Mouse (Mus musculus): ENCODE results near the gene Capn1. TPM values are rescaled to one million over a fixed set of nuclear protein-coding genes. Genes with fewer than 3 reads are reported as not detected.
"Not testable (repeated sequence)": the region's sequence is repeated elsewhere in the genome, so short reads cannot be mapped to it uniquely, and the experiment has no call there.

Gene Capn1
- polyA plus RNA-seq, 1 experiment = 21.8 TPM

- no peaks in the 10 kb centered on the region for H3K9me3 ChIP-seq (replicated peaks; ENCODE audit: control insufficient read depth, insufficient read depth, low read length, poor library complexity, severe bottlenecking)
- TF ChIP-seq CTCF (IDR thresholded peaks at IDR 0.05; ENCODE audit: low read depth, low read length) (no peak), POLR2A (IDR thresholded peaks at IDR 0.05; ENCODE audit: insufficient read depth, low read length) (no peak), EP300 (IDR thresholded peaks at IDR 0.05; ENCODE audit: insufficient read depth, low read depth, low read length) (no peak)
- H3K27ac ChIP-seq (ENCODE audit: insufficient read depth, low read length) = no peak overlapping the region
- no peak overlapping the region for H3K9ac ChIP-seq (ENCODE audit: low read depth, poor library complexity, severe bottlenecking)
- H3K36me3 ChIP-seq (ENCODE audit: control insufficient read depth, insufficient read depth, low read length, poor library complexity, severe bottlenecking) = peaks cover 45% of the 10 kb centered on the region
- H3K27me3 ChIP-seq (ENCODE audit: control insufficient read depth, insufficient read depth, low read length, poor library complexity, severe bottlenecking) = no peaks in the 10 kb centered on the region
- no peaks in the 10 kb centered on the region for H3K4me1 ChIP-seq (ENCODE audit: control insufficient read depth, insufficient read depth, low read length)
- H3K4me3 ChIP-seq (ENCODE audit: low read depth, low read length) = no peak overlapping the region
Observed at GRCm38 (mm10) chr19:6048681-6049410, 33.1 kb upstream of the Capn1 start.

DNA sequence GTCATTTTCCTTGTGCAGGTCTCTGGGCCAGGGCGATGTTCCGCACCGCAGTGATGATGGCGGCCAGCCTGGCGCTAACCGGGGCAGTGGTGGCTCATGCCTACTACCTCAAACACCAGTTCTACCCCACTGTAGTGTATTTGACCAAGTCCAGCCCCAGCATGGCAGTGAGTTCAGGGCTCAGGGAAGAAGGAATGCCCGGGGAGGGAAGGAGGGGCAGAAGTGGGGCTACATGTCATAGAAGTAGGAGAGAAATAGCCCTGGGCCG, 32.1 kb upstream of the Capn1 start:
- TF ChIP-seq POLR2A (IDR thresholded peaks at IDR 0.05; ENCODE audit: insufficient read depth, low read length) (no peak), EP300 (IDR thresholded peaks at IDR 0.05; ENCODE audit: insufficient read depth, low read depth, low read length) (no peak), CTCF (IDR thresholded peaks at IDR 0.05; ENCODE audit: low read depth, low read length) (no peak)
- Histone ChIP-seq H3K27ac (ENCODE audit: insufficient read depth, low read length) (no peak overlapping the region), H3K4me3 (ENCODE audit: low read depth, low read length) (peak overlapping the region; percentile 95; the same call in 1 of the 2 replicates), H3K9ac (ENCODE audit: low read depth, poor library complexity, severe bottlenecking) (peak overlapping the region; percentile 92; the same call in 1 of the 2 replicates), H3K9me3 (replicated peaks; ENCODE audit: control insufficient read depth, insufficient read depth, low read length, poor library complexity, severe bottlenecking) (no peaks in the 10 kb centered on the region), H3K36me3 (ENCODE audit: control insufficient read depth, insufficient read depth, low read length, poor library complexity, severe bottlenecking) (peaks cover 37% of the 10 kb centered on the region), H3K27me3 (ENCODE audit: control insufficient read depth, insufficient read depth, low read length, poor library complexity, severe bottlenecking) (no peaks in the 10 kb centered on the region), H3K4me1 (ENCODE audit: control insufficient read depth, insufficient read depth, low read length) (no peaks in the 10 kb centered on the region)

DNA sequence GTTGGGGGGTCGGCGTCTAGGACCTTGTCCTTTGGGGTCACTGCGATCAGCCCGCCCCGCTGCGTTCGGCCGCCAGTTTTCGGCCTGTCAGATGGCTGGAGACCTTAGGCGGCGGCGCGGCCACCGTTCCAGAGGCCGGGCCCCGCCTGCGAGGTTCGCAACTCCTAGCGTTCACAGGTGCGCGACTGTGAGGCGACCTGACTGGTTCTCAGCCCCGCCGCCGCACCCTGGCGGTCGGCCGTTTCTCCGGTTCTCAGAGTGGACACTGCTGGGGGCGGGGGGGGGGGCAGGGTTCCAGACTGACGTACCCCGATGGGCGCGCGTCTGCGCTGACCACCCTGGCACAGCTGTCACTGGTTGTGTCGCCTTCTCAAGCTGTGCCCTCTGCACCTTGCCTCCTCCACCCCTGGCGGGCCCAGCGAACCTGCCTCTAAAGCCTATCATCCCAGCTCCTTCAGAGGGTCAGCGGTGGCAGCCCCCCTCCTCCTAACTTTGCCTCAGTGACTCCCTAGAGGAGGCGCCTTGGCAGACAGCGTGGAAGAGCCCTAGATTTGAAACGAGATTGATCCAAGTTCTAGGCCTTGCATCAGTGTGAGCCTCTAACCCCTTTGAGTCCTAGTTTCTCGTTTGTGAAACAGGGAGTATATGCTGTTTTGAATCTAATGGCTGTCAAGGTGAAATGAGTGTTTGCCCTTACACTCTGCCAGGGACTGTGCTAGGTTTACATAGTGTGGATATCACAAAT, 31.6 kb upstream of the Capn1 start:
- no peaks in the 10 kb centered on the region for H3K27me3 ChIP-seq (ENCODE audit: control insufficient read depth, insufficient read depth, low read length, poor library complexity, severe bottlenecking)
- no peaks in the 10 kb centered on the region for H3K4me1 ChIP-seq (ENCODE audit: control insufficient read depth, insufficient read depth, low read length)
- no peak overlapping the region for H3K27ac ChIP-seq (ENCODE audit: insufficient read depth, low read length)
- peak overlapping the region; percentile 92 for H3K9ac ChIP-seq (ENCODE audit: low read depth, poor library complexity, severe bottlenecking)
- H3K36me3 ChIP-seq (ENCODE audit: control insufficient read depth, insufficient read depth, low read length, poor library complexity, severe bottlenecking) = peaks cover 32% of the 10 kb centered on the region
- no peaks in the 10 kb centered on the region for H3K9me3 ChIP-seq (replicated peaks; ENCODE audit: control insufficient read depth, insufficient read depth, low read length, poor library complexity, severe bottlenecking)
- peak overlapping the region; percentile 95 for H3K4me3 ChIP-seq (ENCODE audit: low read depth, low read length)
- TF ChIP-seq CTCF (IDR thresholded peaks at IDR 0.05; ENCODE audit: low read depth, low read length) = no peak
- TF ChIP-seq EP300 (IDR thresholded peaks at IDR 0.05; ENCODE audit: insufficient read depth, low read depth, low read length) = no peak
- no peak for TF ChIP-seq POLR2A (IDR thresholded peaks at IDR 0.05; ENCODE audit: insufficient read depth, low read length)

DNA sequence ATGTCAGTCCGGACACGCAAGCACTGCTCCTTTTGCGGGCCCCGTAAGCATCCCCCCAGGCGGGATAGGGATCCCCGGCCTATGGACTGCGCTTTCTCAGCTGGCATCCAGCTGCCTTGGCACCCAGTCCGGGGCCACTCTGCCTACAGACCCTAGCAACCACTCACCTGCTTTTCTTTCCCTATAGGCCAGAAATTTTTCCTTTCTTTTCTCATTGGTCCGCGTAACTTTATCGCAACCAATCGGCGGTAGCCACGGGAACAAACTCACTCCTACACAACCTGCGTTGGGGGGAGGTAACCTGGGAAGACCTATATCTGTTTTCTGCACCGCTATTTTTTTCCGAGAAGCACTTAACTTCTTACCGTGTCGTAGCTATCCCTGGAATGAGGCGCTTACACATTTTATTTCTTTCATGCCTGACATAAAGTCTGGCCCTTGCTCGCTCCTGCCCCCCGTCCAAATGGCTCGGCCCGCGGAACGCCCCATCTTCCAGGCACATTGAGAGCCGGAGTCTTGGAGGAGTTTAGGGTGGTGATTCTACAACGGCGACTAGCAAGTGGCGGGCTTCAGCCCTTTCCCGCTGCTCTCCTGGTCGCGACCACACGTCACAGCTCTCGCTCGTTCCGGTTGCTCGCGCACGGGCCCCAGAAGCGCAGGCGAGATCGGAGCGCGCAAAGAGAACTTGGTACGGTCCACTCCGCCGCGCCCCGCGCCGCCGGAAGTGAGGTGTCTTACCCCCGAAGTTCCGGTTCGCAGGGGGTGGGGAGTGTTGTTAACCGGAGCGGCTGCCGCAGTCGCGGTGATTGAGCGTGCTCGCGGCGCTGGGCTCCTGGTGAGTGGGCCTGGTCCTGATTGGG, 30.8 kb upstream of the Capn1 start, which contains the start of gene Syvn1:
TSS of gene Syvn1 (plus strand) at position 283 of the 860 bp plus-strand sequence.
- peak within 1 kb of the TSS; percentile 95 for H3K4me3 ChIP-seq (ENCODE audit: low read depth, low read length)
- no peaks in the 10 kb centered on the region for H3K9me3 ChIP-seq (replicated peaks; ENCODE audit: control insufficient read depth, insufficient read depth, low read length, poor library complexity, severe bottlenecking)
- TF ChIP-seq EP300 (IDR thresholded peaks at IDR 0.05; ENCODE audit: insufficient read depth, low read depth, low read length) (0 out of 2 replicates have a peak, but pooled peaks have one; percentile 19), CTCF (IDR thresholded peaks at IDR 0.05; ENCODE audit: low read depth, low read length) (no peak), POLR2A (IDR thresholded peaks at IDR 0.05; ENCODE audit: insufficient read depth, low read length) (peak; percentile 58)
- no peaks in the 10 kb centered on the region for H3K27me3 ChIP-seq (ENCODE audit: control insufficient read depth, insufficient read depth, low read length, poor library complexity, severe bottlenecking)
- H3K36me3 ChIP-seq (ENCODE audit: control insufficient read depth, insufficient read depth, low read length, poor library complexity, severe bottlenecking) = peaks cover 26% of the 10 kb centered on the region
- no peaks in the 10 kb centered on the region for H3K4me1 ChIP-seq (ENCODE audit: control insufficient read depth, insufficient read depth, low read length)
- peak within 1 kb of the TSS; percentile 66 for H3K27ac ChIP-seq (ENCODE audit: insufficient read depth, low read length)
- peak within 1 kb of the TSS; percentile 92 for H3K9ac ChIP-seq (ENCODE audit: low read depth, poor library complexity, severe bottlenecking)

DNA sequence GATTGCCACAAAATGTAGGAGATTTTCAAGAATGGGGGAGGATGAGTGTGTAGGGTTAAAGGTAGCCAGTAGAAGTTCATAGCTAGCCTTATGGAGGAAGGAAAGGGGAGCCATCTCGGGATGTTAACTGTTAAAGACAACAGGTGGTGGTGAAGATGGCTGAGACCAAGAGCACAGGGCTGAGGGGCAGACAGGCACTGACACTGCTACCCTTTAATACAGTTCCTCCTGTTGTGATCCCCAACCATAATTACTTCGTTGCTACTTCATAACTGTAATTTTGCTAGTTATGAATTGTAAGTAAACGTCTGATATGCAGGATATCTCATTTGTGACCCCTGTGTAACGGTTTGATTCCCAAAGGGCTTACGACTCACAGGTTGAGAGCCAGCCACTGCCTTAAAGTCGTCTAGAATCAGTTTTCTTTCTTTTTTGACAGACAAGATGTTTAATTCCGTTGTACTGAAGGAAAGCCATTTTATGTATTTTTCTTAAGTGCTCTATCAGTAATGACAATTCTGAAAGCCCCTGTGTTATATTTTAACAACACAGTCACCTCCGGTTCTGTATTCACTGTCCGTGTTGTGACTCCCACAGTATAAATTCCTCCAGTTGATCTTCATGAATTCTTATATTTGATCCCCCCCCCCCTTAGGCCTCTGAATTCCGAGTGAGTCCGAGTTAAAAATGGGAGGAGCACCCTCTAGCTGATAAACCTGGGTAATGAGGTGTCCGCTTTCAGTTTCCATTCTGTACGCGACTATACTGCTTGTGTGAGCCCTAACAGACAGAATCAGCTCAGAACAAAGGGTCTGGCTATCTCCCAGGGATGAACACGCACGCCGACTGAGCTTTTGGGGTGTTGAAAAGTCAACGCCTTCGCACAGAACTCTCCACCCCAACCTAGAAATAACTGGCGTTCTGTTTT, 29.9 kb upstream of the Capn1 start:
- Histone ChIP-seq H3K27ac (ENCODE audit: insufficient read depth, low read length) (peak overlapping the region; percentile 66; the same call in 1 of the 2 replicates), H3K36me3 (ENCODE audit: control insufficient read depth, insufficient read depth, low read length, poor library complexity, severe bottlenecking) (peaks cover 22% of the 10 kb centered on the region), H3K4me3 (ENCODE audit: low read depth, low read length) (peak overlapping the region; percentile 90), H3K4me1 (ENCODE audit: control insufficient read depth, insufficient read depth, low read length) (no peaks in the 10 kb centered on the region), H3K27me3 (ENCODE audit: control insufficient read depth, insufficient read depth, low read length, poor library complexity, severe bottlenecking) (no peaks in the 10 kb centered on the region), H3K9me3 (replicated peaks; ENCODE audit: control insufficient read depth, insufficient read depth, low read length, poor library complexity, severe bottlenecking) (no peaks in the 10 kb centered on the region), H3K9ac (ENCODE audit: low read depth, poor library complexity, severe bottlenecking) (peak overlapping the region; percentile 92)
- TF ChIP-seq EP300 (IDR thresholded peaks at IDR 0.05; ENCODE audit: insufficient read depth, low read depth, low read length) = no peak
- no peak for TF ChIP-seq CTCF (IDR thresholded peaks at IDR 0.05; ENCODE audit: low read depth, low read length)
- no peak for TF ChIP-seq POLR2A (IDR thresholded peaks at IDR 0.05; ENCODE audit: insufficient read depth, low read length)

- not testable (repeated sequence) for H3K36me3 ChIP-seq (ENCODE audit: control insufficient read depth, insufficient read depth, low read length, poor library complexity, severe bottlenecking); H3K4me3 ChIP-seq (ENCODE audit: low read depth, low read length); H3K27me3 ChIP-seq (ENCODE audit: control insufficient read depth, insufficient read depth, low read length, poor library complexity, severe bottlenecking); H3K4me1 ChIP-seq (ENCODE audit: control insufficient read depth, insufficient read depth, low read length); H3K27ac ChIP-seq (ENCODE audit: insufficient read depth, low read length); H3K9ac ChIP-seq (ENCODE audit: low read depth, poor library complexity, severe bottlenecking); H3K9me3 ChIP-seq (replicated peaks; ENCODE audit: control insufficient read depth, insufficient read depth, low read length, poor library complexity, severe bottlenecking)
Observed at GRCm38 (mm10) chr19:6044102-6044501, 28.4 kb upstream of the Capn1 start.
